Mouse (Mus musculus): ENCODE results near the gene Hnrnpl. TPM values are rescaled to one million over a fixed set of nuclear protein-coding genes. Genes with fewer than 3 reads are reported as not detected.

Hnrnpl gene
- polyA plus RNA-seq, 2 experiments: 83.1 to 138 TPM

GRCm38 (mm10) chr7:28794496-28794895 lies 13.8 kb upstream of the Hnrnpl start:
- no peak for TF ChIP-seq CTCF (IDR thresholded peaks at IDR 0.05; ENCODE audit: low read depth)
- TF ChIP-seq EP300 (IDR thresholded peaks at IDR 0.05; ENCODE audit: low read depth): no peak
- Histone ChIP-seq H3K27me3 (ENCODE audit: control insufficient read depth, insufficient read depth, low read length) (no peaks in the 10 kb centered on the region), H3K4me2 (ENCODE audit: low read depth) (no peak overlapping the region), H3K4me3 (ENCODE audit: insufficient read depth in 1 of 2, low read depth in 2 of 2, low read length in 2 of 2) (no peak overlapping the region), H3K27ac (no peak overlapping the region), H3K4me1 (replicated peaks; ENCODE audit: control insufficient read depth in 2 of 2, insufficient read depth in 2 of 2, low read length in 1 of 2) (peaks cover 5 to 7% of the 10 kb centered on the region in 2 experiments), H3K9me3 (ENCODE audit: control insufficient read depth, low read length) (no peaks in the 10 kb centered on the region), H3K36me3 (replicated peaks; ENCODE audit: control insufficient read depth, insufficient read depth, low read depth) (no peaks in the 10 kb centered on the region), H3K9ac (replicated peaks) (no peak overlapping the region)
- no peak for DNase-seq (ENCODE audit: low read depth in 3 of 3, low spot score in 3 of 3)
- WGBS (ENCODE audit: insufficient replicate concordance): 73% methylated on average over 3 of the region's 3 CpGs
- no peak for ATAC-seq (ENCODE audit: insufficient read depth)

- 11% methylated on average over 15 of the region's 15 CpGs for WGBS (ENCODE audit: insufficient replicate concordance)
- no peaks in the 10 kb centered on the region for H3K36me3 ChIP-seq (replicated peaks; ENCODE audit: control insufficient read depth, insufficient read depth, low read depth)
- no peak for DNase-seq (ENCODE audit: low read depth in 3 of 3, low spot score in 3 of 3)
- no peak for ATAC-seq (ENCODE audit: insufficient read depth)
- peak overlapping the region; percentile 45; the same call in 1 of the 2 replicates for H3K27ac ChIP-seq
- no peaks in the 10 kb centered on the region for H3K27me3 ChIP-seq (ENCODE audit: control insufficient read depth, insufficient read depth, low read length)
- peak overlapping the region; percentile 68 for H3K9ac ChIP-seq (replicated peaks)
- H3K4me3 ChIP-seq (ENCODE audit: insufficient read depth in 1 of 2, low read depth in 2 of 2, low read length in 2 of 2): peak overlapping the region; percentile 33 to 56
- peaks cover 5% of the 10 kb centered on the region in 2 experiments for H3K4me1 ChIP-seq (replicated peaks; ENCODE audit: control insufficient read depth in 2 of 2, insufficient read depth in 2 of 2, low read length in 1 of 2)
- no peak for TF ChIP-seq EP300 (IDR thresholded peaks at IDR 0.05; ENCODE audit: low read depth)
- no peak for TF ChIP-seq CTCF (IDR thresholded peaks at IDR 0.05; ENCODE audit: low read depth)
- no peaks in the 10 kb centered on the region for H3K9me3 ChIP-seq (ENCODE audit: control insufficient read depth, low read length)
- H3K4me2 ChIP-seq (ENCODE audit: low read depth): peak overlapping the region; percentile 85
Observed at GRCm38 (mm10) chr7:28795832-28796231, 12.5 kb upstream of the Hnrnpl start.

- peak overlapping the region; percentile 85 for H3K4me2 ChIP-seq (ENCODE audit: low read depth)
- peak overlapping the region; percentile 36 to 56 for H3K4me3 ChIP-seq (ENCODE audit: insufficient read depth in 1 of 2, low read depth in 2 of 2, low read length in 2 of 2)
- peaks cover 5 to 6% of the 10 kb centered on the region in 2 experiments; a peak in 3 of 4 replicates for H3K4me1 ChIP-seq (replicated peaks; ENCODE audit: control insufficient read depth in 2 of 2, insufficient read depth in 2 of 2, low read length in 1 of 2)
- peak overlapping the region; percentile 68 for H3K9ac ChIP-seq (replicated peaks)
- H3K36me3 ChIP-seq (replicated peaks; ENCODE audit: control insufficient read depth, insufficient read depth, low read depth): no peaks in the 10 kb centered on the region
- no peaks in the 10 kb centered on the region for H3K27me3 ChIP-seq (ENCODE audit: control insufficient read depth, insufficient read depth, low read length)
- WGBS (ENCODE audit: insufficient replicate concordance): 5% methylated on average over 32 of the region's 32 CpGs
- ATAC-seq (ENCODE audit: insufficient read depth) (peak; percentile 77), DNase-seq (ENCODE audit: low read depth in 3 of 3, low spot score in 3 of 3) (peak; percentile 56 to 61 (median 60))
- H3K9me3 ChIP-seq (ENCODE audit: control insufficient read depth, low read length): no peaks in the 10 kb centered on the region
- H3K27ac ChIP-seq: peak overlapping the region; percentile 45
- TF ChIP-seq EP300 (IDR thresholded peaks at IDR 0.05; ENCODE audit: low read depth): no peak
- TF ChIP-seq CTCF (IDR thresholded peaks at IDR 0.05; ENCODE audit: low read depth): peak; percentile 100
Observed at GRCm38 (mm10) chr7:28796562-28796975, 11.8 kb upstream of the Hnrnpl start.

GRCm38 (mm10) chr7:28799994-28800393 lies 8.3 kb upstream of the Hnrnpl start:
- no peaks in the 10 kb centered on the region for H3K9me3 ChIP-seq (ENCODE audit: control insufficient read depth, low read length)
- no peak overlapping the region for H3K27ac ChIP-seq
- TF ChIP-seq CTCF (IDR thresholded peaks at IDR 0.05; ENCODE audit: low read depth) (no peak), EP300 (IDR thresholded peaks at IDR 0.05; ENCODE audit: low read depth) (no peak)
- no peak overlapping the region for H3K9ac ChIP-seq (replicated peaks)
- ATAC-seq (ENCODE audit: insufficient read depth) (no peak), DNase-seq (ENCODE audit: low read depth in 3 of 3, low spot score in 3 of 3) (no peak)
- no peak overlapping the region for H3K4me2 ChIP-seq (ENCODE audit: low read depth)
- H3K27me3 ChIP-seq (ENCODE audit: control insufficient read depth, insufficient read depth, low read length): no peaks in the 10 kb centered on the region
- peaks cover 26 to 31% of the 10 kb centered on the region in 2 experiments for H3K4me1 ChIP-seq (replicated peaks; ENCODE audit: control insufficient read depth in 2 of 2, insufficient read depth in 2 of 2, low read length in 1 of 2)
- 82% methylated on average over 9 of the region's 9 CpGs for WGBS (ENCODE audit: insufficient replicate concordance)
- H3K36me3 ChIP-seq (replicated peaks; ENCODE audit: control insufficient read depth, insufficient read depth, low read depth): no peaks in the 10 kb centered on the region
- H3K4me3 ChIP-seq (ENCODE audit: insufficient read depth in 1 of 2, low read depth in 2 of 2, low read length in 2 of 2): no peak overlapping the region

GRCm38 (mm10) chr7:28801451-28801850 lies 6.9 kb upstream of the Hnrnpl start:
- DNase-seq (ENCODE audit: low read depth in 3 of 3, low spot score in 3 of 3): no peak
- H3K27ac ChIP-seq: no peak overlapping the region
- no peaks in the 10 kb centered on the region for H3K36me3 ChIP-seq (replicated peaks; ENCODE audit: control insufficient read depth, insufficient read depth, low read depth)
- no peak overlapping the region for H3K4me2 ChIP-seq (ENCODE audit: low read depth)
- no peak for ATAC-seq (ENCODE audit: insufficient read depth)
- no peaks in the 10 kb centered on the region for H3K27me3 ChIP-seq (ENCODE audit: control insufficient read depth, insufficient read depth, low read length)
- peaks cover 24 to 27% of the 10 kb centered on the region in 2 experiments for H3K4me1 ChIP-seq (replicated peaks; ENCODE audit: control insufficient read depth in 2 of 2, insufficient read depth in 2 of 2, low read length in 1 of 2)
- TF ChIP-seq EP300 (IDR thresholded peaks at IDR 0.05; ENCODE audit: low read depth) (no peak), CTCF (IDR thresholded peaks at IDR 0.05; ENCODE audit: low read depth) (no peak)
- no peak overlapping the region for H3K4me3 ChIP-seq (ENCODE audit: insufficient read depth in 1 of 2, low read depth in 2 of 2, low read length in 2 of 2)
- H3K9ac ChIP-seq (replicated peaks): no peak overlapping the region
- 70% methylated on average over 3 of the region's 3 CpGs for WGBS (ENCODE audit: insufficient replicate concordance)
- H3K9me3 ChIP-seq (ENCODE audit: control insufficient read depth, low read length): no peaks in the 10 kb centered on the region
